Mouse (Mus musculus) small intestine, adult 2 months (tissue): ENCODE data around the gene Nmd3.

Experiments
- CTCF ChIP-seq: fragments of 200-500 bp; IDR thresholded peaks from 2 replicates; pipeline ENCODE4 v1.5.1; 2012; ENCODE audit warnings: low read depth, mild to moderate bottlenecking, control low read depth, inconsistent platforms, low read length, moderate library complexity, mixed read lengths; ENCODE audit not compliant: insufficient replicate concordance, insufficient read length; ENCODE audit errors: extremely low read depth
- POLR2A ChIP-seq: fragments of 200-500 bp; IDR thresholded peaks from 2 replicates; pipeline ENCODE4 v1.6.1; 2012; ENCODE audit warnings: low read depth, mild to moderate bottlenecking, control low read depth, inconsistent platforms, low read length, moderate library complexity

DNA sequence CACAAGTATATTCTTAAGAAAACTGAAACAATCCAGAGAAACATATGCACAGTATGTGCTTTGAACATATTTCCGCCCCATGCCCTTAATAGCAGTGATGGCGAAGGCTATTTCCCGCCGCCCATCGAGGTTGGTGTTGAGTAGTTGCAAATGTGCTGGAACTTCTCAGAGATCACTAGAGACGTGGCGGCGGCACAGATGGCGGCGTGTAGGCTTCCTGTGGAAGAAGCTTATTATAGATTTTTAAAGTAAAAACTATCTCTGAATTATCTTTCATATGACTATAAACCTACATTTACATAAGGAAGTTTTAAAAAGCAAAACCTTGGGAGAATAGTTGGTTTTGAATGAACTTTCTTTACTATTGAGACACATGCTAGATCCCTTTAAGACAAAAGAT is 48.4 kb upstream of the Nmd3 start:
- TF ChIP-seq CTCF (no peak), POLR2A (no peak)
